Mouse (Mus musculus) cerebellum, postnatal 36 days (tissue): Measurements from ENCODE around the gene Zkscan7.

ENCODE experiments used
- DNase-seq, 2 experiments: peaks; one replicate each; pipeline ENCODE4 v3.0.0; 2021 to 2022; ENCODE audit warnings: mixed read lengths in 2 of 2

Zkscan7 gene

GRCm38 (mm10) chr9:122902717-122903535, 17.4 kb downstream of the Zkscan7 start:
- DNase-seq = peak; percentile 75 to 79

GRCm38 (mm10) chr9:122922436-122922835, 37.0 kb downstream of the Zkscan7 start:
- DNase-seq = no peak

- peak; percentile 76 for DNase-seq
These were observed 37.5 kb downstream of the Zkscan7 start, which contains the start of gene Zfp105 for GRCm38 (mm10) chr9:122922936-122923381. Zfp105 (plus strand) TSS chr9:122923072.

GRCm38 (mm10) chr9:122928915-122929314, 43.4 kb downstream of the Zkscan7 start:
- DNase-seq = no peak
